Mouse (Mus musculus) hindbrain, embryonic 15.5 days (tissue): ENCODE data around the gene Acot1. TPM values are rescaled to one million over a fixed set of nuclear protein-coding genes. Genes with fewer than 3 reads are reported as not detected.
A peak's percentile ranks its signal among the peaks of the same experiment; 100 is the strongest.
"Not testable (repeated sequence)": the region's sequence is repeated elsewhere in the genome, so short reads cannot be mapped to it uniquely, and the experiment has no call there.

Experiments
- ATAC-seq: fragments of 200-750 bp; cut with Nextera tagmentation; 2 replicates; pipeline ENCODE4 v1.8.0; 2017; ENCODE audit warnings: low read depth, moderate number of reproducible peaks, moderate TSS enrichment; ENCODE audit not compliant: low FRiP score
- H3K27ac ChIP-seq: fragments of 300-500 bp; sonication (generic); replicated peaks from 2 replicates; pipeline ENCODE4 v1.5.1; 2015; ENCODE audit warnings: mild to moderate bottlenecking, inconsistent platforms
- H3K27me3 ChIP-seq: fragments of 300-500 bp; sonication (generic); 2 replicates; pipeline ENCODE4 v1.6.1; 2015; ENCODE audit warnings: control low read depth, inconsistent platforms
- H3K36me3 ChIP-seq: fragments of 300-500 bp; sonication (generic); 2 replicates; pipeline ENCODE4 v1.6.1; 2015; ENCODE audit warnings: control low read depth, inconsistent platforms
- H3K4me1 ChIP-seq: fragments of 300-500 bp; sonication (generic); replicated peaks from 2 replicates; pipeline ENCODE4 v1.6.1; 2015; ENCODE audit warnings: control low read depth, inconsistent platforms
- H3K4me2 ChIP-seq: fragments of 300-500 bp; sonication (generic); 2 replicates; pipeline ENCODE4 v1.6.1; 2015; ENCODE audit warnings: moderate library complexity, mild to moderate bottlenecking, inconsistent platforms
- H3K4me3 ChIP-seq: fragments of 300-500 bp; sonication (generic); 2 replicates; pipeline ENCODE4 v1.5.1; 2015; ENCODE audit warnings: mild to moderate bottlenecking, inconsistent platforms
- H3K9ac ChIP-seq: fragments of 300-500 bp; sonication (generic); 2 replicates; pipeline ENCODE4 v1.6.1; 2015; ENCODE audit warnings: inconsistent platforms
- H3K9me3 ChIP-seq: fragments of 300-500 bp; sonication (generic); 2 replicates; pipeline ENCODE4 v1.6.1; 2016; ENCODE audit warnings: control low read depth, inconsistent platforms
- WGBS: fragments of 180-500 bp; shearing (Covaris S2); methylation state at CpG from one replicate; pipeline ENCODE4 v1.1.7; 2015; 5-methylcytosine and 5-hydroxymethylcytosine counted together
- polyA plus RNA-seq: library from polyadenylated mRNA; unstranded; fragments of >200 nt; fragmentation: Nextera tagmentation; extraction: Ambion mirVana; gene quantifications from 2 replicates; pipeline ENCODE4 v1.2.1, GENCODE M21; 2015

The Acot1 gene
- 91.0 and 98.0 TPM in 2 replicates for polyA plus RNA-seq

DNA sequence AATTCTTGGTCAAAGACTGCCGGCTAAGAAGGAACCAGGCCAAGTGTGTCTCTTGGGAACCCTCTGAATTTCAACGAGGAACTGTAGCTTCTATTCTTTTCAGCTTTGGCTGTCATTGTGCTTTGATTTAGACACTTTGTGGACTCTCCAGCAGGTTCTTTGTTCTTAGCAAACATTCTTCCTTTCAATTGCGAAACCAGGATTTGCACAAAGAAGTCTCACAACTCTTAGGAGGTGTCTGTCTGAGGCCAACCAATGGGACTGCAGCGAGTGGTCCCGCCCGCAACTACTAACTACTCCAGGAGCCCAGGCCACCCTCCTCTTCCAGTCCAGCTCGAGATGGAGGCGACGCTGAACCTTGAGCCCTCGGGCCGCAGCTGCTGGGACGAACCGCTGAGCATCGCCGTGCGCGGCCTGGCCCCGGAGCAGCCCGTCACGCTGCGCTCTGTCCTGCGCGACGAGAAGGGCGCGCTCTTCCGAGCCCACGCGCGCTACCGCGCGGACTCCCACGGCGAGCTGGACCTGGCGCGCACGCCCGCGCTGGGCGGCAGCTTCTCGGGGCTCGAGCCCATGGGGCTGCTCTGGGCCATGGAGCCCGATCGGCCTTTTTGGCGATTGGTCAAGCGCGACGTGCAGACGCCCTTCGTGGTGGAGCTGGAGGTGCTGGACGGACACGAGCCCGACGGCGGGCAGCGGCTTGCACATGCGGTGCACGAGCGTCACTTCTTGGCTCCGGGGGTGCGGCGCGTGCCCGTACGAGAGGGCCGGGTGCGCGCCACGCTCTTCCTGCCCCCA is at the start of gene Acot1:
Gene Acot1, plus strand, starts transcription at position 320 of the 795 bp plus-strand sequence.
- peak within 1 kb of the TSS; percentile 46 for H3K4me3 ChIP-seq
- H3K9me3 ChIP-seq, H3K27me3 ChIP-seq, H3K36me3 ChIP-seq: not testable (repeated sequence)
- peak; percentile 93 for ATAC-seq
- H3K4me2 ChIP-seq = peak within 1 kb of the TSS; percentile 58
- WGBS = 2% methylated on average over 54 of the region's 70 CpGs
- H3K9ac ChIP-seq = peak within 1 kb of the TSS; percentile 47
- peak within 1 kb of the TSS; percentile 69 for H3K27ac ChIP-seq
- peaks cover 23% of the 10 kb centered on the region for H3K4me1 ChIP-seq

DNA sequence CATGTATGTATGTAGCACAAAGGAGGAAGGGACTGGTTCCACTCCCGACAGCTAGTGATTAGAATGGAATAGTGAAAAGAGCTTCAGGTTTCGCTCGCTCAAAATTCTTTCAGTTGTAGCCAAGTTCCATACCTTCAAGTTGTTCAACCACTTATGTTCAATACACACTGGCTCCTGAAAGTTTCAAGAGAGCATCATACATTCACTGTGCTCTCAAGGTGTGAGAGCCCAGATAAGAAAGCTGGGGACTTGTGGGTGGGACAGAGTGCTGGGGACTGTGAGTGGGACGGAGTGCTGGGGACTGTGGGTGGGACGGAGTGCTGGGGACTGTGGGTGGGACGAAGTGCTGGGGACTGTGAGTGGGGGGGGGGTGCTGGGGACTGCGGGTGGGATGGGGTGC is 44.1 kb upstream of the Acot1 start:
- WGBS = 87% methylated on average over 7 of the region's 7 CpGs
- ATAC-seq = no peak
- H3K27me3 ChIP-seq = no peaks in the 10 kb centered on the region
- no peaks in the 10 kb centered on the region for H3K36me3 ChIP-seq
- no peak overlapping the region for H3K4me3 ChIP-seq
- H3K9me3 ChIP-seq = no peaks in the 10 kb centered on the region
- H3K4me2 ChIP-seq = no peak overlapping the region
- H3K27ac ChIP-seq = no peak overlapping the region
- H3K9ac ChIP-seq = no peak overlapping the region
- H3K4me1 ChIP-seq = no peaks in the 10 kb centered on the region

DNA sequence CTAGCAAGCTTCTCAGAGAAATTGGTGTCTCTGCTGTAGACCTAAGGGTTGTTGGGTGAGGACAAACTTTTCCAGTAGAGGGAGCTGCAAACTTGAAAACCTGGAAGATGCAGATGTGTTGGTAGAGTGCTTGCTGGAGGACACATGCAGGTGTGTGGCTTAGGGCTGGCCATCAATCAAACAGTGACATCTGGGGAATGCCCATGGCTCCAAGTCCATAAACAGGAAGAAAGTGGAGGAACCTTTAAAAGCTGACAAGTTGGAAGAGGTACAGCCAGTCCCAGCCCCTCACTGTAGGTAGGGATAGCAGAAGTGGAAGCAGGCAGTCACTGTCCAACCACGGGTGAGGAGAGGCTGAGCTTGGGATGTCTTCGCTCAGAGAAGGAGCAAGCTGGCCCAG is 37.2 kb upstream of the Acot1 start:
- H3K4me2 ChIP-seq = no peak overlapping the region
- H3K27ac ChIP-seq = no peak overlapping the region
- no peak for ATAC-seq
- WGBS = 76% methylated on average over 2 of the region's 2 CpGs
- H3K9me3 ChIP-seq = no peaks in the 10 kb centered on the region
- no peak overlapping the region for H3K9ac ChIP-seq
- H3K4me3 ChIP-seq = no peak overlapping the region
- H3K4me1 ChIP-seq = no peaks in the 10 kb centered on the region
- H3K36me3 ChIP-seq = no peaks in the 10 kb centered on the region
- H3K27me3 ChIP-seq = no peaks in the 10 kb centered on the region

- no peak overlapping the region for H3K4me3 ChIP-seq
- H3K4me1 ChIP-seq = no peaks in the 10 kb centered on the region
- no peak for ATAC-seq
- 89% methylated on average over 6 of the region's 6 CpGs for WGBS
- no peak overlapping the region for H3K27ac ChIP-seq
- H3K27me3 ChIP-seq = no peaks in the 10 kb centered on the region
- H3K9me3 ChIP-seq = no peaks in the 10 kb centered on the region
- H3K9ac ChIP-seq = no peak overlapping the region
- H3K36me3 ChIP-seq = no peaks in the 10 kb centered on the region
- no peak overlapping the region for H3K4me2 ChIP-seq
These were observed 30.4 kb upstream of the Acot1 start for GRCm38 (mm10) chr12:83978862-83979261.

DNA sequence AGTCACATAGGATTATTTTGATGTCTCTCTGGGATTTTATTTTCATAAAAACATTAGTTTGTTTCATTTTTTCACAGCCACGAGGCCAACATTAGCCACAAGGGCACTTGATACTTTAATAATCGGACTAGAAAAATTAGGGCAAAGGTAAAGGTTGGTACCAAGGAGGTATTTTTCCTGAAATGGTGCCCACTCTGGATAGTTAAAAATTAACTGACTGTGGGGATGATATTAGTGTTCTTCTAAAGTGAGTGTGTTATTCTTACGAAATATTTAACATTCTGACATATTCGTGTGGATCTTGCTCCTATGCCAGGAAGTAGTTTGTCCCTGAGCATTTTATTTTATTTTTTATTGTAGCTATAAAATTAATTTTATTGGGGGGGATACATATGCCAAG is 27.7 kb upstream of the Acot1 start:
- Histone ChIP-seq H3K4me3 (no peak overlapping the region), H3K9ac (no peak overlapping the region), H3K27me3 (no peaks in the 10 kb centered on the region), H3K36me3 (no peaks in the 10 kb centered on the region), H3K9me3 (no peaks in the 10 kb centered on the region), H3K27ac (no peak overlapping the region), H3K4me1 (no peaks in the 10 kb centered on the region), H3K4me2 (no peak overlapping the region)
- no peak for ATAC-seq
- WGBS = 93% methylated on average over 4 of the region's 4 CpGs

DNA sequence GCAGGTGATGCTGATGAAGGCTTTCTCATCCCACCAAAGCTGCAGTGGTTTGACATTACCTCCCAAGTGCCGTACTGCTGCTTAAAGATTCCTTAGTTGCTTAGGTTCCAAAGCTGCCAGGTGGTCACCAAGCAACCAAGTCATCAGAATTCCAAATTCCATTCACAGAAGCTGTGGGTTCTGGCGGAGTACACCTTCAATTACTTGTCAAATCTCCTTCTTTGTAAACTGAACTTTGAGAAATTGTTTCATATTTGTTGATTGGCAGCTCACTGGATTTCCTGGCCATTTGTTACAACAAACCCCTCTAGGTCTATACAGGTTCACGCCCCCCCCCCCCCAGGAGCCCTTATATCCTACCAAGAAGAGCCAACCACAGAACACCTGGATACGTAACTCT is 24.5 kb upstream of the Acot1 start, which contains the start of gene Heatr4:
Gene Heatr4, minus strand, starts transcription at position 101 of the 400 bp plus-strand sequence.
- Histone ChIP-seq H3K27ac (no peak within 1 kb of the TSS), H3K4me3 (no peak within 1 kb of the TSS), H3K9me3 (no peaks in the 10 kb centered on the region), H3K36me3 (no peaks in the 10 kb centered on the region), H3K9ac (no peak within 1 kb of the TSS), H3K4me1 (peaks cover 9% of the 10 kb centered on the region), H3K27me3 (no peaks in the 10 kb centered on the region), H3K4me2 (no peak within 1 kb of the TSS)
- WGBS = 82% methylated on average over 4 of the region's 4 CpGs
- ATAC-seq = no peak

GRCm38 (mm10) chr12:83987242-83987582 is 22.1 kb upstream of the Acot1 start:
- no peaks in the 10 kb centered on the region for H3K36me3 ChIP-seq
- H3K27me3 ChIP-seq = no peaks in the 10 kb centered on the region
- H3K4me3 ChIP-seq = peak overlapping the region; percentile 60
- WGBS = 36% methylated on average over 8 of the region's 8 CpGs
- peaks cover 9% of the 10 kb centered on the region for H3K4me1 ChIP-seq
- H3K9me3 ChIP-seq = no peaks in the 10 kb centered on the region
- H3K4me2 ChIP-seq = peak overlapping the region; percentile 62
- ATAC-seq = no peak
- H3K9ac ChIP-seq = peak overlapping the region; percentile 72; the same call in 1 of the 2 replicates
- H3K27ac ChIP-seq = peak overlapping the region; percentile 91

DNA sequence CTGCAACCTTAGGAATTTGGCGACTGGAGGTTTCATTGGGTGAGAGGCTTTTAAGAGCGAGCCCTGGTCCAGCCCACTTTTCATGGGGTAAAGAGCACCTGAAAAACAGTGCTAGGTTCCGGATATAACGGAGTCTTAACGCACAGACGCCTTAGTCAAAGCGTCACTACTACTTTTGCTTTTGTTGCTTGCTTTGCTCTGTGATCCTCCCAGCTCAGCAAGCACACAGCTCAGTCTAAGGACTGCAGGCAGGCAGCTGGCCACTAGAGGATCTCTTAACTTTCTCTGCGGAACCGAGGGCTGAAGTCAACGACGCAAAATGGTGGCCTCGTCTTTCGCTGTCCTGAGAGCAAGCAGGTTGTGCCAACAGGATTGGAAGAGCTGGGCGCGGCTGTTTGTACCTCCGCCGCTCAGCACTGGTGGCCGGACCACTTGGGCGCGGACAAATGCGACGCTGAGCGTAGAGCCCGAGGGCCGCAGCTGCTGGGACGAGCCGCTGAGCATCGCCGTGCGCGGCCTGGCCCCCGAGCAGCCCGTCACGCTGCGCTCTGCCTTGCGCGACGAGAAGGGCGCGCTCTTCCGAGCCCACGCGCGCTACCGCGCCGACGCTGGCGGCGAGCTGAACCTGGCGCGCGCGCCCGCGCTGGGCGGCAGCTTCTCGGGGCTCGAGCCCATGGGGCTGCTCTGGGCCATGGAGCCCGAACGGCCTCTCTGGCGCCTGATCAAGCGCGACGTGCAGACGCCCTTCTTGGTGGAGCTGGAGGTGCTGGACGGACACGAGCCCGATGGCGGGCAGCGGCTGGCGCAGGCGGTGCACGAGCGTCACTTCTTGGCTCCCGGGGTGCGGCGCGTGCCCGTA is 21.5 kb upstream of the Acot1 start, which contains the start of gene Acot2:
Gene Acot2, plus strand, starts transcription at position 279 of the 859 bp plus-strand sequence.
- Histone ChIP-seq H3K4me3 (peak within 1 kb of the TSS; percentile 60), H3K4me2 (peak within 1 kb of the TSS; percentile 62), H3K36me3 (no peaks in the 10 kb centered on the region), H3K27me3 (no peaks in the 10 kb centered on the region), H3K9ac (peak within 1 kb of the TSS; percentile 72), H3K9me3 (no peaks in the 10 kb centered on the region), H3K4me1 (peaks cover 9% of the 10 kb centered on the region), H3K27ac (peak within 1 kb of the TSS; percentile 91)
- ATAC-seq = peak; percentile 94
- WGBS = under 1% methylated on average over 80 of the region's 80 CpGs

DNA sequence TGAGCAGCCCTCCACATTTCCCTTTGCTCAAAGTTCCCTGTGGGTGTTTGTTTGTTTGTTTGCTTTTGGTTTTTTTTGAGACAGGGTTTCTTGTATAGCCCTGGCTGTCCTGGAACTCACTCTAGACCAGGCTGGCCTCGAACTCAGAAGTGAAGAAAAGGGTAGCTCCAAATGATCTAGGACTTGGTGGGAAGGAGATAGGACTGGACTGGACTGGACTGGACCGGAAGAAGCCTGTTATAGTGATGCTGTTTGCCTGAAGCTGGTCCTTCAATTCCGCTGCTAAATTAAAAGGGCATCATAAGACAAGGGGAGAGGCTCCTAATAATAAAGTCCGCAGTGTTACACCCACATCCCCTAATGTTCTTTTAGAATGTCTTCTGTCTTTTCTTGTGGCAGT is 20.8 kb upstream of the Acot1 start:
- WGBS = 76% methylated on average over 4 of the region's 4 CpGs
- H3K27me3 ChIP-seq = no peaks in the 10 kb centered on the region
- peaks cover 9% of the 10 kb centered on the region for H3K4me1 ChIP-seq
- no peaks in the 10 kb centered on the region for H3K36me3 ChIP-seq
- peak overlapping the region; percentile 62 for H3K4me2 ChIP-seq
- peak overlapping the region; percentile 60 for H3K4me3 ChIP-seq
- no peak for ATAC-seq
- H3K9me3 ChIP-seq = no peaks in the 10 kb centered on the region
- H3K27ac ChIP-seq = peak overlapping the region; percentile 91
- H3K9ac ChIP-seq = peak overlapping the region; percentile 72

GRCm38 (mm10) chr12:83989378-83989777 is 19.9 kb upstream of the Acot1 start:
- Histone ChIP-seq H3K27ac (no peak overlapping the region), H3K4me2 (0 out of 2 replicates have a peak overlapping the region, but pooled peaks have one; percentile 62), H3K4me3 (no peak overlapping the region), H3K9me3 (no peaks in the 10 kb centered on the region), H3K9ac (no peak overlapping the region), H3K4me1 (peaks cover 9% of the 10 kb centered on the region), H3K36me3 (no peaks in the 10 kb centered on the region), H3K27me3 (no peaks in the 10 kb centered on the region)
- ATAC-seq = no peak
- WGBS = 98% methylated on average over 4 of the region's 4 CpGs

DNA sequence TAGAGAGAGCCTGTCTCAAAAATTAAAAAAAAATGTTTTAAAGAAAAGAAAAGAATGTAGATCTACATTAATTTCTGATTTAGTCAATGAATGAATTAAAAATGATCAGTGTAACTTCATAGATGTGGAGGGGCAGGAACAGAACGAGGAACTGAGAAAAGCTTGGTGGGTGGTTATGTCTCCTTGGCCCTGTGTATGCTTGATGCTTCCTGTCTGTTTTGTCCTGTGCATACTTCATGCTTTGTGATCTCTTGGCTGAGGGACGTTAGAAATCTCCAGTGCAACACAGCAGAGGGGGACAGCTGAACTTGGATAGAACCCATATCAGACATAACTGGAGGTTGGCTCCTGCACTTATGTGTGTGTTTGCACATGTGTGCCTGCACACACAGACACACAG is 12.1 kb upstream of the Acot1 start:
- Histone ChIP-seq H3K4me3 (no peak overlapping the region), H3K9ac (no peak overlapping the region), H3K4me1 (no peaks in the 10 kb centered on the region), H3K36me3 (no peaks in the 10 kb centered on the region), H3K27ac (no peak overlapping the region), H3K4me2 (no peak overlapping the region), H3K27me3 (no peaks in the 10 kb centered on the region), H3K9me3 (no peaks in the 10 kb centered on the region)
- ATAC-seq = no peak
- WGBS = 52% methylated on average over 2 of the region's 2 CpGs
